Mouse (Mus musculus) v-Abl transformed pro-B cells (cell line): ENCODE measurements around the gene Ikbip.

ENCODE experiments used
- in situ Hi-C, 2 experiments: fragments of 400-800 bp; cut with MboI; formaldehyde crosslinking; loops; one replicate each; pipeline ENCODE4 v1.15.1; 2025; ENCODE audit not compliant: unreplicated experiment in 2 of 2

Gene Ikbip

GRCm38 (mm10) chr10:91082550-91083392 is at the start of gene Ikbip, which contains the start of gene Apaf1:
Gene Ikbip (plus strand): TSS chr10:91082940.
Gene Apaf1 (minus strand): TSS chr10:91082770.
- in situ Hi-C loops, result no loop called here

GRCm38 (mm10) chr10:91033942-91034341 is 48.8 kb upstream of the Ikbip start:
- in situ Hi-C loops, result loop anchor here (5.0 to 25.0 kb wide), 6 partner anchors 172 to 949 kb away; no protein-coding TSS in a partner anchor

GRCm38 (mm10) chr10:91049696-91050095 is 33.0 kb upstream of the Ikbip start:
- in situ Hi-C loops, result loop anchor here (25.0 kb wide), 3 partner anchors 812 to 1963 kb away; partner anchors contain the start of gene Nedd1 (in 2 of the 2)

GRCm38 (mm10) chr10:91051156-91051555 is 31.6 kb upstream of the Ikbip start:
- in situ Hi-C loops, result loop anchor here (25.0 kb wide), 2 partner anchors 1661 to 1961 kb away; partner anchors contain the start of gene Nedd1 (in 2 of the 2)

- in situ Hi-C loops, result loop anchor here (25.0 kb wide), 2 partner anchors 1660 to 1960 kb away; partner anchors contain the start of gene Nedd1 (in 2 of the 2)
Observed at GRCm38 (mm10) chr10:91052734-91053133, 30.0 kb upstream of the Ikbip start.

GRCm38 (mm10) chr10:91060742-91061141 is 22.0 kb upstream of the Ikbip start:
- in situ Hi-C loops, result loop anchor here (25.0 kb wide), 2 partner anchors 1652 to 1952 kb away; partner anchors contain the start of gene Nedd1 (in 2 of the 2)

GRCm38 (mm10) chr10:91062355-91062754 is 20.4 kb upstream of the Ikbip start:
- in situ Hi-C loops, result loop anchor here (25.0 kb wide), 2 partner anchors 1650 to 1950 kb away; partner anchors contain the start of gene Nedd1 (in 2 of the 2)

- in situ Hi-C loops, result loop anchor here (5.0 to 25.0 kb wide), 3 partner anchors 71 to 1941 kb away; partner anchors contain the start of gene Nedd1 (in 2 of the 2)
Observed at GRCm38 (mm10) chr10:91071768-91072167, 11.0 kb upstream of the Ikbip start.

- in situ Hi-C loops, result loop anchor here (5.0 to 25.0 kb wide), 3 partner anchors 69 to 1939 kb away; partner anchors contain the start of gene Nedd1 (in 2 of the 2)
Observed at GRCm38 (mm10) chr10:91073345-91073744, 9.4 kb upstream of the Ikbip start.

GRCm38 (mm10) chr10:91076667-91077066 is 6.1 kb upstream of the Ikbip start:
- in situ Hi-C loops, result no loop called here

GRCm38 (mm10) chr10:91080540-91080939 is 2.2 kb upstream of the Ikbip start:
- in situ Hi-C loops, result no loop called here

- in situ Hi-C loops, result no loop called here
Observed at GRCm38 (mm10) chr10:91081959-91082507, 707 bp upstream of the Ikbip start.

GRCm38 (mm10) chr10:91083393-91083927 is 720 bp downstream of the Ikbip start:
- in situ Hi-C loops, result no loop called here

GRCm38 (mm10) chr10:91092812-91093211 is 10.1 kb downstream of the Ikbip start:
- in situ Hi-C loops, result no loop called here

GRCm38 (mm10) chr10:91094251-91095104 is 11.7 kb downstream of the Ikbip start:
- in situ Hi-C loops, result no loop called here

- in situ Hi-C loops, result no loop called here
Observed at GRCm38 (mm10) chr10:91098056-91098455, 15.3 kb downstream of the Ikbip start.

- in situ Hi-C loops, result no loop called here
Observed at GRCm38 (mm10) chr10:91100101-91100500, 17.4 kb downstream of the Ikbip start.

GRCm38 (mm10) chr10:91101936-91102335 is 19.2 kb downstream of the Ikbip start:
- in situ Hi-C loops, result no loop called here

- in situ Hi-C loops, result no loop called here
Observed at GRCm38 (mm10) chr10:91102799-91103590, 20.3 kb downstream of the Ikbip start.
